Mouse (Mus musculus): ENCODE results near the gene Dock6. TPM values are rescaled to one million over a fixed set of nuclear protein-coding genes. Genes with fewer than 3 reads are reported as not detected.

Dock6 gene
- total and polyA plus RNA-seq, 3 experiments, result 0.79 to 3.6 (median 3.3) TPM

GRCm38 (mm10) chr9:21769558-21770183 lies 82.8 kb downstream of the Dock6 start:
- no peak overlapping the region for H3K9ac ChIP-seq (ENCODE audit: insufficient read depth, low read depth)
- no peaks in the 10 kb centered on the region for H3K27me3 ChIP-seq (replicated peaks)
- TF ChIP-seq ZC3H11A (IDR thresholded peaks at IDR 0.05; ENCODE audit: low read depth, low read length) (no peak), JUND (conservative IDR thresholded peaks at IDR 0.05; ENCODE audit: low read depth, low read length) (no peak), MEF2A (IDR thresholded peaks at IDR 0.05; ENCODE audit: borderline replicate concordance, low read depth, low read length) (no peak), NELFE (IDR thresholded peaks at IDR 0.05; ENCODE audit: low read depth, low read length) (no peak), SMC3 (IDR thresholded peaks at IDR 0.05; ENCODE audit: low read depth, low read length) (no peak), MAX (IDR thresholded peaks at IDR 0.05; ENCODE audit: low read length) (no peak), CHD2 (IDR thresholded peaks at IDR 0.05; ENCODE audit: low read length) (no peak), TCF12 (IDR thresholded peaks at IDR 0.05; ENCODE audit: low read depth, low read length) (no peak), IRF4 (IDR thresholded peaks at IDR 0.05; ENCODE audit: low read depth, low read length) (no peak), POLR2AphosphoS2 (IDR thresholded peaks at IDR 0.05; ENCODE audit: low read depth, low read length) (no peak), NRF1 (IDR thresholded peaks at IDR 0.05; ENCODE audit: low read depth, low read length) (no peak), ZNF384 (IDR thresholded peaks at IDR 0.05; ENCODE audit: low read depth, low read length) (no peak), RCOR1 (conservative IDR thresholded peaks at IDR 0.05; ENCODE audit: low read depth, low read length) (no peak), CHD1 (IDR thresholded peaks at IDR 0.05; ENCODE audit: low read depth, low read length) (no peak), USF2 (conservative IDR thresholded peaks at IDR 0.05; ENCODE audit: low read depth, low read length) (no peak)
- dilution Hi-C loops (cut with MboI; ENCODE audit: extremely low pct_ligation_motif_present, extremely low pct_unique_long_range_greater_than_20kb, low sequenced_read_pairs), result no loop called here
- H3K27ac ChIP-seq (ENCODE audit: insufficient read depth, low read depth), result no peak overlapping the region
- H3K4me1 ChIP-seq (ENCODE audit: control insufficient read depth in 1 of 2, insufficient read depth in 2 of 2), result no peaks in the 10 kb centered on the region
- DNase-seq (ENCODE audit: extremely low read depth), result no peak
- no peaks in the 10 kb centered on the region for H3K36me3 ChIP-seq (replicated peaks in 1 of 2; ENCODE audit: control insufficient read depth in 1 of 2, insufficient read depth in 1 of 2, low read length in 1 of 2)
- H3K79me2 ChIP-seq (replicated peaks; ENCODE audit: control insufficient read depth, extremely low read depth, insufficient read depth, poor library complexity, severe bottlenecking), result no peaks in the 10 kb centered on the region
- in situ Hi-C loops (cut with MboI; ENCODE audit: low pct_ligation_motif_present, low pct_unique_long_range_greater_than_20kb, low sequenced_read_pairs), result no loop called here
- H3K4me2 ChIP-seq (ENCODE audit: insufficient read depth, low read depth, poor library complexity, severe bottlenecking), result no peak overlapping the region
- no peak overlapping the region for H3K4me3 ChIP-seq (replicated peaks in 1 of 3; ENCODE audit: low read depth in 2 of 3, low read length in 2 of 3, poor library complexity in 1 of 3)
- H3K9me3 ChIP-seq (replicated peaks; ENCODE audit: low read length), result no peaks in the 10 kb centered on the region

- H3K4me2 ChIP-seq (ENCODE audit: insufficient read depth, low read depth, poor library complexity, severe bottlenecking), result no peak overlapping the region
- H3K27ac ChIP-seq (ENCODE audit: insufficient read depth, low read depth), result no peak overlapping the region
- no peaks in the 10 kb centered on the region for H3K27me3 ChIP-seq (replicated peaks)
- H3K4me1 ChIP-seq (ENCODE audit: control insufficient read depth in 1 of 2, insufficient read depth in 2 of 2), result no peaks in the 10 kb centered on the region
- in situ Hi-C loops (cut with MboI; ENCODE audit: low pct_ligation_motif_present, low pct_unique_long_range_greater_than_20kb, low sequenced_read_pairs) (no loop called here), dilution Hi-C loops (cut with MboI; ENCODE audit: extremely low pct_ligation_motif_present, extremely low pct_unique_long_range_greater_than_20kb, low sequenced_read_pairs) (no loop called here)
- H3K79me2 ChIP-seq (replicated peaks; ENCODE audit: control insufficient read depth, extremely low read depth, insufficient read depth, poor library complexity, severe bottlenecking), result no peaks in the 10 kb centered on the region
- H3K4me3 ChIP-seq (replicated peaks in 1 of 3; ENCODE audit: low read depth in 2 of 3, low read length in 2 of 3, poor library complexity in 1 of 3), result no peak overlapping the region
- no peaks in the 10 kb centered on the region for H3K36me3 ChIP-seq (replicated peaks in 1 of 2; ENCODE audit: control insufficient read depth in 1 of 2, insufficient read depth in 1 of 2, low read length in 1 of 2)
- no peak for DNase-seq (ENCODE audit: extremely low read depth)
- no peak for TF ChIP-seq TCF12 (IDR thresholded peaks at IDR 0.05; ENCODE audit: low read depth, low read length)
- TF ChIP-seq ZNF384 (IDR thresholded peaks at IDR 0.05; ENCODE audit: low read depth, low read length), result no peak
- no peak for TF ChIP-seq NRF1 (IDR thresholded peaks at IDR 0.05; ENCODE audit: low read depth, low read length)
- no peak for TF ChIP-seq ETS1 (conservative IDR thresholded peaks at IDR 0.05; ENCODE audit: low read depth, low read length)
- no peak for TF ChIP-seq E2F4 (IDR thresholded peaks at IDR 0.05; ENCODE audit: insufficient replicate concordance, low read depth, low read length)
- no peak for TF ChIP-seq BHLHE40 (IDR thresholded peaks at IDR 0.05; ENCODE audit: low read depth, low read length)
- TF ChIP-seq USF2 (conservative IDR thresholded peaks at IDR 0.05; ENCODE audit: low read depth, low read length), result no peak
- TF ChIP-seq JUND (conservative IDR thresholded peaks at IDR 0.05; ENCODE audit: low read depth, low read length), result no peak
- no peak for TF ChIP-seq HCFC1 (IDR thresholded peaks at IDR 0.05; ENCODE audit: low read depth, low read length)
- TF ChIP-seq USF1 (IDR thresholded peaks at IDR 0.05; ENCODE audit: low read depth, low read length), result no peak
- no peak for TF ChIP-seq ZMIZ1 (IDR thresholded peaks at IDR 0.05; ENCODE audit: low read depth, low read length)
- TF ChIP-seq SIN3A (IDR thresholded peaks at IDR 0.05; ENCODE audit: low read length), result no peak
- TF ChIP-seq UBTF (IDR thresholded peaks at IDR 0.05; ENCODE audit: low read depth, low read length), result no peak
- TF ChIP-seq EP300 (IDR thresholded peaks at IDR 0.05; ENCODE audit: low read length), result no peak
- TF ChIP-seq RAD21 (IDR thresholded peaks at IDR 0.05; ENCODE audit: low read depth, low read length), result no peak
- TF ChIP-seq POLR2A (IDR thresholded peaks at IDR 0.05; ENCODE audit: low read depth, low read length), result no peak
- TF ChIP-seq CTCF (conservative IDR thresholded peaks at IDR 0.05 in 1 of 2, IDR thresholded peaks at IDR 0.05 in 1 of 2; ENCODE audit: low read depth in 2 of 2, low read length in 2 of 2), result no peak
- no peaks in the 10 kb centered on the region for H3K9me3 ChIP-seq (replicated peaks; ENCODE audit: low read length)
- no peak overlapping the region for H3K9ac ChIP-seq (ENCODE audit: insufficient read depth, low read depth)
Observed at GRCm38 (mm10) chr9:21768511-21769411, 83.7 kb downstream of the Dock6 start.
